In the genomic region with DNA sequence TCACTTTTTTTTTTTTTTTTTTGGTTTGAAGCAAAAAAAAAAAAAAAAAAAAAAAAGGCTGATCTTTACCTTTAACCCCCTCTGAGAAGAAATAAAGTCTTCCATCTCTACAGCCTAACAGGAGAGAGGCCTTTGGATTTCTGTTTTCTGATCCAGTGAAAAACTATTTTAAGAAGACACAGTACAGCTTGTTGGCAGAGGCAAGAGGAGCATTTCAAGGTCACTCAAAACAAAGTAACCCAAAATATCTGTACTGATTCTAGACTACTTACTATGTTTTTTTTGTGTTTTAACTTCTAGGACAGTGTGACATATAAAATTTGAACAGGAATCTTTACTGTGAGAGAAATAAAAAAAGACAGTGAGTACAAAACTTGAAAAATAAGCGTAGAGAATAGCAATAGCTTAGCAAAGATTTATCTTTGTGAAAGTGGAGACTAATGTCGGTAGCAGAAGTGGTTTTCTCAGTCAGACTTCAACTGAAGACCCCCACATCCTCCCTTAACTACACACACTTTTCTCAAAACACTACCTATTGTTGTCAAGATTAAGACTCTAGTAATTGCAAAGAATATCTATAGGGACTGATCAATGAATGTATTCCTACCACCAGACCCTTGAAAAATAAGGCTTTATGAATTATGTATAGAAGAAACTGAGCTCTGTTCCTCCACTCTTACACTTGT, we compare ENCODE assay signal across 9 mouse cellular contexts. TPM values are rescaled to one million over a fixed set of nuclear protein-coding genes. Genes with fewer than 3 reads are reported as not detected.
A peak's percentile ranks its signal among the peaks of the same experiment; 100 is the strongest.
DNase-seq lines count a peak whose midpoint lies in the region; ATAC-seq lines count a peak whose summit lies in the region.
"Had no signal": no experiment of that assay in that cellular context is flagged by ENCODE, and none has a peak within 500 bp of the region (broad histone marks: within the 10 kb centered on the region; RNA-seq: fewer than 3 reads in every experiment).

No protein-coding gene starts in this region.

- H3K27me3 ChIP-seq in kidney, embryonic 14.5 days (ENCODE audit: control insufficient read depth, insufficient read depth, low read length), result no peaks in the 10 kb centered on the region
- no peaks in the 10 kb centered on the region for H3K27me3 ChIP-seq in embryonic facial prominence, embryonic 11.5 days (ENCODE audit: control insufficient read depth, insufficient read depth, low read length)
- H3K27me3 ChIP-seq in hindbrain, embryonic 16.5 days (replicated peaks; ENCODE audit: control insufficient read depth, insufficient read depth, low read length), result no peaks in the 10 kb centered on the region
- H3K27me3 ChIP-seq in midbrain, embryonic 15.5 days (replicated peaks), result no peaks in the 10 kb centered on the region
- H3K27me3 ChIP-seq: Patski had no signal

- no peaks in the 10 kb centered on the region for H3K9me3 ChIP-seq in kidney, embryonic 14.5 days (ENCODE audit: control insufficient read depth, low read length)
- H3K9me3 ChIP-seq in embryonic facial prominence, embryonic 11.5 days (replicated peaks; ENCODE audit: control insufficient read depth, low read length), result no peaks in the 10 kb centered on the region
- H3K9me3 ChIP-seq in hindbrain, embryonic 16.5 days (ENCODE audit: control insufficient read depth, low read length), result no peaks in the 10 kb centered on the region
- no peaks in the 10 kb centered on the region for H3K9me3 ChIP-seq in midbrain, embryonic 15.5 days

- H3K4me3 ChIP-seq in kidney, embryonic 14.5 days (ENCODE audit: low read length), result peak overlapping the region; percentile 62
- H3K4me3 ChIP-seq in embryonic facial prominence, embryonic 11.5 days (ENCODE audit: low read depth, low read length), result peak overlapping the region; percentile 56
- H3K4me3 ChIP-seq in hindbrain, embryonic 16.5 days (ENCODE audit: low read length), result peak overlapping the region; percentile 44
- H3K4me3 ChIP-seq in midbrain, embryonic 15.5 days, result peak overlapping the region; percentile 54

- WGBS in kidney, embryonic 14.5 days, result 14% methylated on average over 2 of the region's 2 CpGs
- 33% methylated on average over 2 of the region's 2 CpGs for WGBS in embryonic facial prominence, embryonic 11.5 days
- 40% methylated on average over 2 of the region's 2 CpGs for WGBS in hindbrain, embryonic 16.5 days
- WGBS in midbrain, embryonic 15.5 days, result 32% methylated on average over 2 of the region's 2 CpGs

- peaks cover 13% of the 10 kb centered on the region for H3K4me1 ChIP-seq in kidney, embryonic 14.5 days (ENCODE audit: control insufficient read depth, insufficient read depth, low read length)
- H3K4me1 ChIP-seq in embryonic facial prominence, embryonic 11.5 days (ENCODE audit: control insufficient read depth, insufficient read depth, low read length), result no peaks in the 10 kb centered on the region
- peaks cover 26% of the 10 kb centered on the region for H3K4me1 ChIP-seq in hindbrain, embryonic 16.5 days (ENCODE audit: control insufficient read depth, insufficient read depth, low read depth, low read length)
- H3K4me1 ChIP-seq in midbrain, embryonic 15.5 days, result peaks cover 41% of the 10 kb centered on the region

- peak overlapping the region; percentile 99 for H3K27ac ChIP-seq in kidney, embryonic 14.5 days (ENCODE audit: low read depth, low read length)
- H3K27ac ChIP-seq in embryonic facial prominence, embryonic 11.5 days (replicated peaks; ENCODE audit: low read depth, low read length), result peak overlapping the region; percentile 97
- H3K27ac ChIP-seq in hindbrain, embryonic 16.5 days (ENCODE audit: low read depth, low read length), result no peak overlapping the region
- peak overlapping the region; percentile 96 for H3K27ac ChIP-seq in midbrain, embryonic 15.5 days

- no peak for DNase-seq in kidney, adult 11 months
- DNase-seq in embryonic facial prominence, embryonic 11.5 days (ENCODE audit: low spot score), result no peak
- no peak for DNase-seq in natural killer cell, adult 2 months (ENCODE audit: low spot score in 2 of 2)
- DNase-seq in kidney, postnatal 4 days, result no peak
- no peak for DNase-seq in thymus, adult 18-20 months

- peak overlapping the region; percentile 69 for H3K4me2 ChIP-seq in kidney, embryonic 14.5 days (replicated peaks; ENCODE audit: low read depth, low read length)
- peak overlapping the region; percentile 43 for H3K4me2 ChIP-seq in embryonic facial prominence, embryonic 11.5 days (ENCODE audit: low read depth, low read length)
- peak overlapping the region; percentile 61 for H3K4me2 ChIP-seq in hindbrain, embryonic 16.5 days (ENCODE audit: low read length)
- peak overlapping the region; percentile 85 for H3K4me2 ChIP-seq in midbrain, embryonic 15.5 days

- H3K9ac ChIP-seq in kidney, embryonic 14.5 days (ENCODE audit: low read depth, low read length), result peak overlapping the region; percentile 89
- peak overlapping the region; percentile 92 for H3K9ac ChIP-seq in embryonic facial prominence, embryonic 11.5 days (replicated peaks; ENCODE audit: low read length)
- H3K9ac ChIP-seq in hindbrain, embryonic 16.5 days (ENCODE audit: low read depth, low read length), result no peak overlapping the region
- H3K9ac ChIP-seq in midbrain, embryonic 15.5 days, result peak overlapping the region; percentile 75; the same call in 1 of the 2 replicates

- ATAC-seq in kidney, embryonic 14.5 days (ENCODE audit: low FRiP score, low TSS enrichment), result no peak
- ATAC-seq in embryonic facial prominence, embryonic 11.5 days (replicated peaks; ENCODE audit: insufficient number of reproducible peaks, low FRiP score, low TSS enrichment, low read depth), result no peak
- no peak for ATAC-seq in hindbrain, embryonic 16.5 days
- ATAC-seq in midbrain, embryonic 15.5 days (replicated peaks), result no peak

- H3K36me3 ChIP-seq in kidney, embryonic 14.5 days (ENCODE audit: control insufficient read depth, insufficient read depth, low read length), result no peaks in the 10 kb centered on the region
- H3K36me3 ChIP-seq in embryonic facial prominence, embryonic 11.5 days (replicated peaks; ENCODE audit: control insufficient read depth, insufficient read depth, low read depth, low read length), result no peaks in the 10 kb centered on the region
- no peaks in the 10 kb centered on the region for H3K36me3 ChIP-seq in hindbrain, embryonic 16.5 days (ENCODE audit: control insufficient read depth, insufficient read depth, low read length)
- H3K36me3 ChIP-seq in midbrain, embryonic 15.5 days (replicated peaks), result no peaks in the 10 kb centered on the region

RNA-seq across cellular contexts. Expression of a gene that starts 1.2 kb away (rescaled TPM):
- polyA plus RNA-seq in kidney, embryonic 14.5 days (2014; fragmentation: Nextera tagmentation; extraction: Ambion mirVana), result 6.1 and 9.9 TPM in 2 replicates
- polyA plus RNA-seq in embryonic facial prominence, embryonic 11.5 days (2014; fragmentation: Nextera tagmentation; extraction: Ambion mirVana), result 3.5 and 5.0 TPM in 2 replicates
- 2.6 and 2.7 TPM in 2 replicates for polyA plus RNA-seq in hindbrain, embryonic 16.5 days (2015; fragmentation: Nextera tagmentation; extraction: Ambion mirVana)
- 3.3 and 5.1 TPM in 2 replicates for polyA plus RNA-seq in midbrain, embryonic 15.5 days (2015; fragmentation: Nextera tagmentation; extraction: Ambion mirVana)

RNA-seq across cellular contexts. Expression of a gene that starts 4.1 kb away (rescaled TPM):
- 13.8 and 28.7 TPM in 2 replicates for polyA plus RNA-seq in kidney, embryonic 14.5 days (2014; fragmentation: Nextera tagmentation; extraction: Ambion mirVana)
- polyA plus RNA-seq in embryonic facial prominence, embryonic 11.5 days (2014; fragmentation: Nextera tagmentation; extraction: Ambion mirVana), result 7.8 and 7.9 TPM in 2 replicates
- polyA plus RNA-seq in hindbrain, embryonic 16.5 days (2015; fragmentation: Nextera tagmentation; extraction: Ambion mirVana), result not detected in 2 replicates
- polyA plus RNA-seq in midbrain, embryonic 15.5 days (2015; fragmentation: Nextera tagmentation; extraction: Ambion mirVana), result 0.69 TPM in 1 of 2 replicates, not detected in the other

RNA-seq across cellular contexts. Expression of a gene that starts 5.6 kb away (rescaled TPM):
- 8.2 and 12.5 TPM in 2 replicates for polyA plus RNA-seq in kidney, embryonic 14.5 days (2014; fragmentation: Nextera tagmentation; extraction: Ambion mirVana)
- 6.1 and 7.8 TPM in 2 replicates for polyA plus RNA-seq in embryonic facial prominence, embryonic 11.5 days (2014; fragmentation: Nextera tagmentation; extraction: Ambion mirVana)
- 0.66 TPM in 1 of 2 replicates, not detected in the other for polyA plus RNA-seq in hindbrain, embryonic 16.5 days (2015; fragmentation: Nextera tagmentation; extraction: Ambion mirVana)
- 2.2 TPM in 1 of 2 replicates, not detected in the other for polyA plus RNA-seq in midbrain, embryonic 15.5 days (2015; fragmentation: Nextera tagmentation; extraction: Ambion mirVana)

RNA-seq across cellular contexts. Expression of a gene that starts 13.6 kb away (rescaled TPM):
- 1.4 and 2.9 TPM in 2 replicates for polyA plus RNA-seq in kidney, embryonic 14.5 days (2014; fragmentation: Nextera tagmentation; extraction: Ambion mirVana)
- polyA plus RNA-seq in embryonic facial prominence, embryonic 11.5 days (2014; fragmentation: Nextera tagmentation; extraction: Ambion mirVana), result 0.67 and 1.3 TPM in 2 replicates
- 0.16 and 0.29 TPM in 2 replicates for polyA plus RNA-seq in hindbrain, embryonic 16.5 days (2015; fragmentation: Nextera tagmentation; extraction: Ambion mirVana)
- 0.15 and 0.44 TPM in 2 replicates for polyA plus RNA-seq in midbrain, embryonic 15.5 days (2015; fragmentation: Nextera tagmentation; extraction: Ambion mirVana)

RNA-seq across cellular contexts. Expression of a gene that starts 14.2 kb away (rescaled TPM):
- 1.2 and 2.0 TPM in 2 replicates for polyA plus RNA-seq in kidney, embryonic 14.5 days (2014; fragmentation: Nextera tagmentation; extraction: Ambion mirVana)
- 1.2 and 1.5 TPM in 2 replicates for polyA plus RNA-seq in embryonic facial prominence, embryonic 11.5 days (2014; fragmentation: Nextera tagmentation; extraction: Ambion mirVana)
- polyA plus RNA-seq in hindbrain, embryonic 16.5 days (2015; fragmentation: Nextera tagmentation; extraction: Ambion mirVana), result not detected in 2 replicates
- 0.27 and 0.32 TPM in 2 replicates for polyA plus RNA-seq in midbrain, embryonic 15.5 days (2015; fragmentation: Nextera tagmentation; extraction: Ambion mirVana)
